Mouse (Mus musculus): ENCODE results near the gene Selenot. TPM values are rescaled to one million over a fixed set of nuclear protein-coding genes. Genes with fewer than 3 reads are reported as not detected.

Gene Selenot
- polyA plus RNA-seq, 2 experiments from 2014 or later: 19.7 to 30.3 TPM

DNA sequence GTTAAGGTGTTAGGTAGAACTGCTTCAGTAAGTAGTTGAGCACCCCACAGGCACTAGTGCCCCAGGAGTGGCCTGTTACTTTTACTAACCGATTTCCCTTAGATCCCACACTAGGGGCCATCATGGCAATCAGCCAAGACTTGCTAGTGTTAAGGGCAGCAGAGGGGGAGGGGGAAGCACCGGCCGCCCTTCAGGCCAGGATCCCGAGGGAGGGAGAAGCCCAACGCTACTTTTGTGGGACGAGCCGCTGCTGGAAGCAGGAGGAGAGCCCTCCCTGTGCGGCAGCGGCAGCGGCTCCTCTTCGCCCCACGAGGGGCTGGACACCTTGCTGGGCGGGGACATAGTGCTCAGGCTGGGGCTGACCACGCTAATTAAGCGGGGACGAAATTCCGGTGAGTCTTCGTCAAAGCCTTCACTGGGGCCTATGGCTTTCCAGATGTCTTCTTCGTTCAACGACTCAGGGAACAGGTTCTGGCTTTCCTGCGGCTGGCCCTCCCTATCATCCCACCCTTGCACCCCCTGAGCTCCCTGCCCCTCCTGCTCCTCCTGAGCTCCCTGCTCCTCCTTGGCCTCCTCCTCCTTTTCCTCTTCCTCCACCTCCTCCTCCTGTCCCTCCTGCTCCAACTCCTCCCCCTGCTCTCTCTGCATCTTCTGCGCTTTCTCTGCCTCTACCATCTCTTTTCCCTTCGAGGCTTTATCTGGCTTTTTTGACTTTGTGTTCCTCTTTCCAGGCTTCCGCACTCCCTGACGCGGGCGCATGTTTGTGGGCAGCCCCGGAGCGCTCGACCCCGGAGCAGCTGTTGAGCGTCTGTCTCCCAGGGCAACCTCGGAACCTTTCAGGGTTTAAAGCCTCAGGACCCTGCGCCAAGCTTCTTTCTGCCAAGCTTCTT, 60.2 kb downstream of the Selenot start, which contains the start of gene Erich6:
Gene Erich6, minus strand, starts transcription at position 802 of the 890 bp plus-strand sequence.
- ATAC-seq: no peak

Other genes starting within 250 kb of the Selenot start
- 10 to 100 TPM in 1 of 2 experiments, 1 to 10 TPM in 1; 9.9 to 16.9 TPM for gene Tsc22d2, start 161.9 kb upstream of the Selenot start, polyA plus RNA-seq (2017; shearing (Covaris generic))
- gene Eif2a, start 50.8 kb upstream of the Selenot start, polyA plus RNA-seq (2017; shearing (Covaris generic)): 10 to 100 TPM; 69.7 to 74.8 TPM
- gene Serp1, start 50.7 kb upstream of the Selenot start, polyA plus RNA-seq (2017; shearing (Covaris generic)): 10 to 100 TPM; 38.8 to 57.0 TPM
- not detected for gene Erich6, start 60.6 kb downstream of the Selenot start, polyA plus RNA-seq (2017; shearing (Covaris generic))
- 1 to 10 TPM; 2.8 to 3.0 TPM for gene Siah2, start 115.8 kb downstream of the Selenot start, polyA plus RNA-seq (2017; shearing (Covaris generic))
- gene Mindy4b-ps, start 245.7 kb downstream of the Selenot start, polyA plus RNA-seq (2017; shearing (Covaris generic)): not detected